Mouse (Mus musculus) cerebellum, adult 11-12 months (tissue): Measurements from ENCODE around the gene Eif4g3.

Experiments
- DNase-seq: peaks from one replicate; pipeline ENCODE4 v3.0.0; 2022

The Eif4g3 gene

DNA sequence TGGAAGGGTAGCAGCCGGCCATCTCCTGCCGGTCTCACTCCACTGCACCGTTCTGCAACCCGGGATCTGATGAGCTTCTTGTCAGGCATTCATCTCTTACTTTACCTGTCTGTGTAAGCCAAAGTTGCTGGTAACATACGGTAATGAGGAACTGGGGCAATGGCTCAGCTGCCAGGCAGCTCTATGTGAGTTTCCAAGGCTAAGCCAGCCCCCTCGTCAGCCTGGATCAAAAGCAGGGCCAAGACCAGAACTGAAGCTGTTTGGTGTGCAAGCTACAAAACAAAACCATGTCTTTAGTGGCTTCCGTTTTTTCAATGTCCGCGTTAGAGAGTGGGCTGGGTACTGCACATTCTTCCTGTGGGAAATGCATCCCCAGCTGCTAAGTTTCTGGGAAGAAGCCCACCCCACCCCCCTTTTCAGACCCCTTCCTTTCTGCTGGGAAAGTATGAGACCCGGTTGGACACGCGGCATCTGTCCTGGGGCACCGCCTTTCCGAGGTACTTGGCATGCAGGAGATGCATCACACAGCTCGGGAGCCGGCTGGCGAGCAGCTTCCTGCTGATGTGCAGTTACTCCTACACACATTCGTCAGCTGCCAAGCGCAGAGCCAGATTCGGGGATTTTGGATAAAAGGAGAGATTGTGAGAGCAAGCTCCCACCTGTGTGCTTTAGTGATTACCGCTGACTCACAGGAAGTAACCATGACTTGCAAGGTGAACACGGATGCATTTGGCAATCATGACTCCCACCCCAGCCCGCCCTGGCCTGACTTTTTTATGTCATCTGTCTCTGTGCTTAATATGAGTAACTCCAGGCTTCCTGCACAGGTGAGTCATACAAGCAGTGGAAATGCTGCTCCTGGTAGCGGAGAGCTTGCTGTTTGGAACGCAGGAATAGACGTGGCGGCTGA lies 254.2 kb downstream of the Eif4g3 start:
- no peak for DNase-seq

DNA sequence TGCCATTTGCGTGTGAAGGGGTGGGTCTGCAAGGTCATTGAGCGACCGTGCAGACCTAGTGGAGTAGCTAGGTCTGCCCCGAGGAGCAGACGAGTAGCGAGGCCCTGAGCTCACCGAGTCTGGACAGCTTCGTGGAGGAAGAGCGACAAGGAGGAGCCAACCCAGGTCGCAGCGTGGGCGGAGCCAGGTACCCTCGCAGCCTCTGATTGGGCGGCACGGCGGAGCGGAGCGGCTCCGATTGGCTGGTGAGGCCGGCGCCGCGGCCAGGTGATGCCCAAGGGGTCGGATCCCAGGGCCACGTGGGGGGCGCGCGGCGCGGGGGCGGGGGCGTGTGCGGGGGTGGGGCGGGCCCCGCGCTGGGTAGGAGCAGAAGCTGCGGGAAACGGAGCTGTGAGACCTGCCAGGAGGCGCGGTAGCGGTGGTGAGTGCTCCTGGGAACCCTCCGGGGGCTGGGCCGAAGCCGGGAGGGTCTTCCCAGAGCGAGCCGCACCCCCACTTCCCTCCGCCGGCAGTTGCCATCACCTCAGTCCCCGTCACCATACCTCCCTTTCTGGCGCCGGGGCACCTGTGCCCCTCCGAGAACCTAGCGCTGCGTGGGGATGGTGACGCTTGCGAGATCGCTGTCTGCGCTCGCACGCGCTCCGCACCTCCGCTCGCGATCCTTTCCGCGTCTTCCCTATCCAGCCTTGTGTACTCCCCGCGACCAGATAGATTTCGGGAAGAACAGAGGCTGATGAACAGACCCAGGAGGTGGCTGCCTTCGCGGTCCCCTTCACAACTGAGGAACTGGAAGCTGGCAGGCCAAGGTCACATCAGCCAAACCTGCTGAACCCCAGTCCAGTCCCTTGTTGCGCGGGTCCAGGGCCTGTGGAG lies 257.5 kb downstream of the Eif4g3 start, which contains the start of the genes Sh2d5 and Kif17:
Sh2d5 (plus strand) TSS at position 316 of the 873 bp plus-strand sequence.
Kif17 (plus strand) TSS at position 348 of the 873 bp plus-strand sequence.
- DNase-seq = peak; percentile 96

DNA sequence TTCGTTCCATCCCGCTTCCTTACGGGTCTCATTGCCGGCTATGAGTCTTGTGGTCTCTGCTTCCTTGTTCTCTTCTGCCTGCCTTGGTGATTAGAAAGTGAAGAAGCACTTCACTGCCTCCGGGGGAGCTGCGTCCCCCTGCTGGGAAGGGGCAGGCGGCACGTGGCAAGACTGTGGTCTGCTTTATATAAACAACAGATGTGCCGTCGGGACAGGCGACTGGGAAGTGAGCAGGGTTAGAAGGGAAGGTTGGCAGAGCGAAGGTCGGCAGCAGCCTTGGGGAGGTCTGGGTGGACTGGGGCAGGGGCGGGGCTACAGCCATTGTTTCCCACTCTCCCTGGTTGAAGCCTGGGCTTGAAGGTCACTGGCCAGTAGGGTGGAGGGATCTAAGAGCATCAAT lies 259.0 kb downstream of the Eif4g3 start:
- peak; percentile 45 for DNase-seq

DNA sequence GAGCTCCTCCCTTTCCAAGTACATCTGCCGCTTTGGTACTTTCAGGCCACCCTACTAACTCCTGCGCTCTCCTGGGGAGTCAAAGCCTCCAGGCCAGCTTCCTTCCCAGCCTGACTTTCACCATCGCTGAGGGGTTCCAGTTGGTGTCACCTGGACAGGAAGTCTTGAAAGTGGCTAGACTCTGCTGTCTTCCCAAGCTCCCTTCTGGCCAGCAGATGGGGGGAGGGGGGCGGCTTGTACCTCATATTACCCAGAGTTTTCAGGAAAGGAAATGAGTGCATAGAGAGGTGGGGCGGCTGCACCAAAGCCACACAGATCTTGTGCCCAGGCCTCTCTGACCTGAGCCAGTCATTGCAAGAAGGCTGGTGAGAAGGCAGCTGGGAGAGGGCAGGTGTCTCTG lies 259.4 kb downstream of the Eif4g3 start:
- DNase-seq = no peak

DNA sequence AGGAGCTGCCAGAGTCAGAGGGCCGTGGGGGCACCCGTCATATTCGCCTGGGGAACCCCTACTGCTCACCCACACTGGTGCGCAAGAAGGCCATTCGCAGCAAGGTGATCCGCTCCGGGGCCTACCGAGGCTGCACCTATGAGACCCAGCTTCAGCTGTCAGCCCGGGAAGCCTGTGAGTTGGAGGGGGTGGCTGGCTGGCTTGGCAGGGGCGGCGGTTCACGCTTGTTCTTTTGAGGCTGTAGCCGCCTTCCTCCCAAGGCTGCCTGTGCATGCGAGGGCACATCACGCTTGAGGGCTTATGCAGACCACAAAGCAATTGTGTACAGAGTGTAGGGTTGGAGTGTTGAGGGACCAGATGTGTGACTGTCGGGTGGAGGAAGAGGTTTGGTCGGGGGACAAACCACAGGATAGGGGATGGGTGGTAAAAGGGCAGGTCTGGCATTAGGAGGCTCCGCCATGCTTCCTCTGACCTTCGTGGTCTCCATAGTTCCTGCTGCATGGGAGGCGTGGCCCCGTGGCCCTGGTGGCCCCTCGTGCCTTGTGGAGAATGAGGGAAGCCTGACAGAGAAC lies 264.4 kb downstream of the Eif4g3 start:
- no peak for DNase-seq
